Mouse (Mus musculus): ENCODE measurements around the gene Gm17304.

DNA sequence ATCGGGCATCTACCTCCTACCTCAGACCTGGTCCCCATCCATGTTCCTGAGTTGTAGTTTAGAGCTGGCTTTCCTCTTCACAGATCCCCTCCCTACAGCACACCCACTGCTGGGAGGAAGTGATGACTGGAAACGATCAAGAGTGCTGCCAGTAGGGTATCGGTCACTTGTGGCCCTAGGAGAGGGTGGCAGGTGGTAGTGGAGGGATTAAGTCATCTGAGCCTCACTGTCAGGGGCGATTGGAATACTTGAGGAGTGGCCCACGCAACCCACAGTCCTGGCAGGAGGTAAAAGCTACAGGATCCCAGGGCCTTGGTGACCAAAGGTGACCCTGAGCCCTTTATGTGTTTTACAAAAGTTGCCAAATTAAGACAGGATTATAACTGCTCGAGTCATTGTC lies 42.9 kb upstream of the Gm17304 start:
- TF ChIP-seq CTCF (IDR thresholded peaks at IDR 0.05; ENCODE audit: borderline replicate concordance, insufficient read depth, low read depth, low read length) (no peak), POLR2A (IDR thresholded peaks at IDR 0.05; ENCODE audit: borderline replicate concordance, insufficient read depth, low read length) (no peak)

Data from cerebellum, adult 2 months (tissue).